Mouse (Mus musculus): ENCODE measurements at regions not wholly inside any gene's neighbourhood (a gene's known extent, or its start where the extent isn't known, plus 50 kb on each side); places are given as distances from the start of the nearest gene placed in this dataset.

- TF ChIP-seq POLR2A (IDR thresholded peaks at IDR 0.05; ENCODE audit: borderline replicate concordance, control insufficient read depth, low read depth, low read length) (no peak), CTCF (IDR thresholded peaks at IDR 0.05; ENCODE audit: control insufficient read depth, insufficient read depth, low read length) (no peak)
These were observed 265.7 kb upstream of the Smarca2 start for GRCm38 (mm10) chr19:26339120-26339519.

All from bone marrow, adult 2 months (tissue).